Mouse (Mus musculus) G1E-ER4 (cell line): Measurements from ENCODE around the gene Ppp2r5e. TPM values are rescaled to one million over a fixed set of nuclear protein-coding genes. Genes with fewer than 3 reads are reported as not detected.

ENCODE experiments used
- GATA1 ChIP-seq: IDR thresholded peaks from one replicate; pipeline ENCODE4 v1.8.0; 2012; ENCODE audit warnings: low read length, inconsistent platforms
- polyA plus RNA-seq: library from polyadenylated mRNA; stranded (reverse); fragments of >175 nt; gene quantifications from 2 replicates; pipeline ENCODE4 v1.2.3, GENCODE M21; 2012

Gene Ppp2r5e
- polyA plus RNA-seq, 1 experiment, result 114 TPM

- no peak for TF ChIP-seq GATA1
These were observed 109.3 kb downstream of the Ppp2r5e start for GRCm38 (mm10) chr12:75486568-75487286.

GRCm38 (mm10) chr12:75482781-75483180, 113.3 kb downstream of the Ppp2r5e start:
- TF ChIP-seq GATA1, result no peak

- TF ChIP-seq GATA1, result no peak
These were observed 114.0 kb downstream of the Ppp2r5e start for GRCm38 (mm10) chr12:75482015-75482414.

- TF ChIP-seq GATA1, result no peak
These were observed 116.0 kb downstream of the Ppp2r5e start for GRCm38 (mm10) chr12:75480031-75480430.

- no peak for TF ChIP-seq GATA1
These were observed 116.6 kb downstream of the Ppp2r5e start for GRCm38 (mm10) chr12:75479375-75479898.

- TF ChIP-seq GATA1, result no peak
These were observed 117.4 kb downstream of the Ppp2r5e start for GRCm38 (mm10) chr12:75478596-75478995.

GRCm38 (mm10) chr12:75478117-75478516, 117.9 kb downstream of the Ppp2r5e start:
- TF ChIP-seq GATA1, result no peak

GRCm38 (mm10) chr12:75473021-75473420, 123.0 kb downstream of the Ppp2r5e start:
- TF ChIP-seq GATA1, result no peak

- TF ChIP-seq GATA1, result no peak
These were observed 123.9 kb downstream of the Ppp2r5e start for GRCm38 (mm10) chr12:75472107-75472506.

GRCm38 (mm10) chr12:75467814-75468213, 128.2 kb downstream of the Ppp2r5e start:
- no peak for TF ChIP-seq GATA1

- no peak for TF ChIP-seq GATA1
These were observed 128.9 kb downstream of the Ppp2r5e start for GRCm38 (mm10) chr12:75467127-75467526.

- TF ChIP-seq GATA1, result no peak
These were observed 129.8 kb downstream of the Ppp2r5e start for GRCm38 (mm10) chr12:75466206-75466605.

GRCm38 (mm10) chr12:75464016-75464769, 131.9 kb downstream of the Ppp2r5e start:
- TF ChIP-seq GATA1, result no peak

- TF ChIP-seq GATA1, result no peak
These were observed 135.5 kb downstream of the Ppp2r5e start for GRCm38 (mm10) chr12:75460561-75460960.

- TF ChIP-seq GATA1, result no peak
These were observed 136.4 kb downstream of the Ppp2r5e start for GRCm38 (mm10) chr12:75459656-75460055.

GRCm38 (mm10) chr12:75453441-75453840, 142.6 kb downstream of the Ppp2r5e start:
- TF ChIP-seq GATA1, result no peak
